22 mouse cellular contexts compared by ENCODE assay signal in genomic region chr2:152096922-152097321, GRCm38 (mm10). TPM values are rescaled to one million over a fixed set of nuclear protein-coding genes. Genes with fewer than 3 reads are reported as not detected.
DNase-seq lines count a peak whose midpoint lies in the region; ATAC-seq and TF ChIP-seq lines count a peak whose summit lies in the region.
"Had no signal": no experiment of that assay in that cellular context is flagged by ENCODE, and none has a peak within 500 bp of the region (broad histone marks: within the 10 kb centered on the region; RNA-seq: fewer than 3 reads in every experiment).

No protein-coding gene starts in this region.

- no peak overlapping the region for H3K9ac ChIP-seq in neural tube, embryonic 14.5 days (replicated peaks; ENCODE audit: low read depth, low read length)
- H3K9ac ChIP-seq in neural tube, embryonic 15.5 days (replicated peaks) = no peak overlapping the region
- H3K9ac ChIP-seq: heart, embryonic 13.5 days; intestine, embryonic 15.5 days had no signal

- no peaks in the 10 kb centered on the region for H3K9me3 ChIP-seq in neural tube, embryonic 14.5 days (ENCODE audit: control insufficient read depth, low read length)
- no peaks in the 10 kb centered on the region for H3K9me3 ChIP-seq in neural tube, embryonic 15.5 days (replicated peaks)
- H3K9me3 ChIP-seq: embryonic facial prominence, embryonic 10.5 days; heart, embryonic 13.5 days; intestine, embryonic 15.5 days had no signal

- 38% methylated on average over 2 of the region's 2 CpGs for WGBS in neural tube, embryonic 14.5 days
- WGBS in neural tube, embryonic 15.5 days = 37% methylated on average over 2 of the region's 2 CpGs

- H3K27ac ChIP-seq in layer of hippocampus, adult 2 months = peak overlapping the region; percentile 19; the same call in 1 of the 2 replicates
- peak overlapping the region; percentile 29; the same call in 1 of the 2 replicates for H3K27ac ChIP-seq in neural tube, embryonic 14.5 days (ENCODE audit: low read depth, low read length)
- H3K27ac ChIP-seq in neural tube, embryonic 15.5 days (replicated peaks) = no peak overlapping the region
- H3K27ac ChIP-seq: embryonic facial prominence, embryonic 10.5 days; heart, embryonic 13.5 days; intestine, embryonic 15.5 days had no signal

- no peak for ATAC-seq in neural tube, embryonic 14.5 days (ENCODE audit: low read depth)
- ATAC-seq in neural tube, embryonic 15.5 days (ENCODE audit: low FRiP score) = no peak
- ATAC-seq: CD4-positive, CD25-positive, alpha-beta regulatory T cell, adult 4 months; forebrain, embryonic 14.5 days; intestine, embryonic 15.5 days had no signal

- H3K36me3 ChIP-seq in neural tube, embryonic 14.5 days (ENCODE audit: control insufficient read depth, insufficient read depth, low read length) = no peaks in the 10 kb centered on the region
- no peaks in the 10 kb centered on the region for H3K36me3 ChIP-seq in neural tube, embryonic 15.5 days
- H3K36me3 ChIP-seq: embryonic facial prominence, embryonic 10.5 days; heart, embryonic 13.5 days; intestine, embryonic 15.5 days had no signal

- DNase-seq in cerebellum, postnatal 10 days = peak; percentile 73 to 80
- no peak for DNase-seq in cerebellum, adult 9-11 months
- no peak for DNase-seq in layer of hippocampus, adult 2 months (ENCODE audit: low spot score in 2 of 2)
- DNase-seq in layer of hippocampus, adult 9-10 months (ENCODE audit: low spot score) = no peak
- no peak for DNase-seq in spleen, postnatal 10 days (ENCODE audit: low spot score in 2 of 2)
- DNase-seq: adrenal gland, postnatal 14 days; B cell, adult 2 months; cerebellum, adult 11-12 months; cerebellum, adult 9-10 months; gastrocnemius, postnatal 36 days; heart, adult 11 months; heart, postnatal 36 days had no signal

- H3K4me1 ChIP-seq in neural tube, embryonic 14.5 days (ENCODE audit: control insufficient read depth, insufficient read depth, low read length) = peaks cover 14% of the 10 kb centered on the region
- H3K4me1 ChIP-seq in neural tube, embryonic 15.5 days = peaks cover 46% of the 10 kb centered on the region

- H3K27me3 ChIP-seq in neural tube, embryonic 14.5 days (ENCODE audit: control insufficient read depth, insufficient read depth, low read length) = no peaks in the 10 kb centered on the region
- peaks cover 12% of the 10 kb centered on the region for H3K27me3 ChIP-seq in neural tube, embryonic 15.5 days (replicated peaks)

- no peak for TF ChIP-seq CTCF in layer of hippocampus, adult 2 months (conservative IDR thresholded peaks at IDR 0.05)

- H3K4me3 ChIP-seq in layer of hippocampus, adult 2 months = no peak overlapping the region
- no peak overlapping the region for H3K4me3 ChIP-seq in neural tube, embryonic 14.5 days (ENCODE audit: low read depth, low read length)
- H3K4me3 ChIP-seq in neural tube, embryonic 15.5 days (replicated peaks) = no peak overlapping the region
- H3K4me3 ChIP-seq: embryonic facial prominence, embryonic 10.5 days; heart, embryonic 13.5 days; intestine, embryonic 15.5 days had no signal

- H3K4me2 ChIP-seq in neural tube, embryonic 14.5 days (ENCODE audit: low read depth, low read length) = no peak overlapping the region
- no peak overlapping the region for H3K4me2 ChIP-seq in neural tube, embryonic 15.5 days
- H3K4me2 ChIP-seq: heart, embryonic 13.5 days; intestine, embryonic 15.5 days had no signal

RNA-seq across cellular contexts. Expression of gene Srxn1, which starts 8.4 kb away (rescaled TPM):
- 10 to 100 TPM; 76.0 to 80.6 TPM for total RNA-seq in layer of hippocampus, adult 2 months (2021)
- polyA plus RNA-seq in neural tube, embryonic 14.5 days (2014; fragmentation: Nextera tagmentation; extraction: Ambion mirVana) = 22.5 and 23.4 TPM in 2 replicates
- polyA plus RNA-seq in neural tube, embryonic 15.5 days (2015; fragmentation: Nextera tagmentation; extraction: Ambion mirVana) = 25.8 and 27.7 TPM in 2 replicates

RNA-seq across cellular contexts. Expression of gene Scrt2, which starts 15.6 kb away (rescaled TPM):
- 10 to 100 TPM; 24.4 to 25.4 TPM for total RNA-seq in layer of hippocampus, adult 2 months (2021)
- polyA plus RNA-seq in neural tube, embryonic 14.5 days (2014; fragmentation: Nextera tagmentation; extraction: Ambion mirVana) = 15.7 and 17.9 TPM in 2 replicates
- 7.5 and 9.2 TPM in 2 replicates for polyA plus RNA-seq in neural tube, embryonic 15.5 days (2015; fragmentation: Nextera tagmentation; extraction: Ambion mirVana)
- total RNA-seq: gastrocnemius, adult 8-10 months; gastrocnemius, postnatal 36 days; heart, postnatal 36 days; MEL had no signal
- polyA plus RNA-seq: CD4-positive, CD25-positive, alpha-beta regulatory T cell, adult 4 months; heart, embryonic 13.5 days; heart, postnatal 0 days had no signal

RNA-seq across cellular contexts. Expression of gene Tcf15, which starts 46.4 kb away (rescaled TPM):
- 1 to 10 TPM; 2.7 to 5.1 TPM for total RNA-seq in layer of hippocampus, adult 2 months (2021)
- 1.3 and 3.3 TPM in 2 replicates for polyA plus RNA-seq in neural tube, embryonic 14.5 days (2014; fragmentation: Nextera tagmentation; extraction: Ambion mirVana)
- polyA plus RNA-seq in neural tube, embryonic 15.5 days (2015; fragmentation: Nextera tagmentation; extraction: Ambion mirVana) = 2.1 and 4.0 TPM in 2 replicates
- total RNA-seq: MEL had no signal
- polyA plus RNA-seq: CD4-positive, CD25-positive, alpha-beta regulatory T cell, adult 4 months had no signal

Comparison
In these comparisons a context has a peak if more than half of its experiments do, and no peak if none do; other contexts are left out.
1. DNase-seq: peak in cerebellum, postnatal 10 days (2 of 2); none in cerebellum, adult 9-11 months (single experiment), layer of hippocampus, adult 2 months (0 of 2), layer of hippocampus, adult 9-10 months (single experiment) and spleen, postnatal 10 days (0 of 2).